Mouse (Mus musculus): ENCODE results near the gene Msrb3. TPM values are rescaled to one million over a fixed set of nuclear protein-coding genes. Genes with fewer than 3 reads are reported as not detected.

Msrb3 gene
- polyA plus RNA-seq (2015; fragmentation: Nextera tagmentation; extraction: Ambion mirVana): 22.6 and 29.6 TPM in 2 replicates

- Histone ChIP-seq H3K4me2 (ENCODE audit: low read depth, low read length) (peak within 1 kb of the TSS; percentile 87), H3K27ac (ENCODE audit: low read length) (peak within 1 kb of the TSS; percentile 91), H3K4me1 (ENCODE audit: control insufficient read depth, insufficient read depth, low read length) (peaks cover 12% of the 10 kb centered on the region), H3K4me3 (replicated peaks; ENCODE audit: low read length) (peak within 1 kb of the TSS; percentile 70), H3K27me3 (ENCODE audit: control insufficient read depth, insufficient read depth, low read length) (no peaks in the 10 kb centered on the region), H3K36me3 (ENCODE audit: control insufficient read depth, insufficient read depth, low read length) (no peaks in the 10 kb centered on the region), H3K9ac (ENCODE audit: low read length) (peak within 1 kb of the TSS; percentile 86), H3K9me3 (replicated peaks; ENCODE audit: control insufficient read depth, low read length) (no peaks in the 10 kb centered on the region)
- 2% methylated on average over 63 of the region's 64 CpGs for WGBS
- ATAC-seq (ENCODE audit: insufficient read depth, low FRiP score): peak; percentile 84
Observed at GRCm38 (mm10) chr10:120898785-120899762, at the start of gene Msrb3. Gene Msrb3 (minus strand): TSS chr10:120899101.

- Histone ChIP-seq H3K27me3 (ENCODE audit: control insufficient read depth, insufficient read depth, low read length) (no peaks in the 10 kb centered on the region), H3K4me1 (ENCODE audit: control insufficient read depth, insufficient read depth, low read length) (peaks cover 6% of the 10 kb centered on the region), H3K27ac (ENCODE audit: low read length) (no peak overlapping the region), H3K9ac (ENCODE audit: low read length) (no peak overlapping the region), H3K4me3 (replicated peaks; ENCODE audit: low read length) (no peak overlapping the region), H3K4me2 (ENCODE audit: low read depth, low read length) (no peak overlapping the region), H3K36me3 (ENCODE audit: control insufficient read depth, insufficient read depth, low read length) (no peaks in the 10 kb centered on the region), H3K9me3 (replicated peaks; ENCODE audit: control insufficient read depth, low read length) (no peaks in the 10 kb centered on the region)
- WGBS: 38% methylated on average over 2 of the region's 2 CpGs
- no peak for ATAC-seq (ENCODE audit: insufficient read depth, low FRiP score)
Observed at GRCm38 (mm10) chr10:120948461-120948860, 49.6 kb upstream of the Msrb3 start.

GRCm38 (mm10) chr10:120947842-120948241, 48.9 kb upstream of the Msrb3 start:
- H3K4me1 ChIP-seq (ENCODE audit: control insufficient read depth, insufficient read depth, low read length): peaks cover 4% of the 10 kb centered on the region; the same call in 1 of the 2 replicates
- H3K4me3 ChIP-seq (replicated peaks; ENCODE audit: low read length): no peak overlapping the region
- no peak for ATAC-seq (ENCODE audit: insufficient read depth, low FRiP score)
- H3K27me3 ChIP-seq (ENCODE audit: control insufficient read depth, insufficient read depth, low read length): no peaks in the 10 kb centered on the region
- H3K9ac ChIP-seq (ENCODE audit: low read length): no peak overlapping the region
- H3K36me3 ChIP-seq (ENCODE audit: control insufficient read depth, insufficient read depth, low read length): no peaks in the 10 kb centered on the region
- WGBS: 79% methylated on average over 2 of the region's 2 CpGs
- H3K4me2 ChIP-seq (ENCODE audit: low read depth, low read length): no peak overlapping the region
- no peak overlapping the region for H3K27ac ChIP-seq (ENCODE audit: low read length)
- no peaks in the 10 kb centered on the region for H3K9me3 ChIP-seq (replicated peaks; ENCODE audit: control insufficient read depth, low read length)

- WGBS: 81% methylated on average over 5 of the region's 5 CpGs
- Histone ChIP-seq H3K27me3 (ENCODE audit: control insufficient read depth, insufficient read depth, low read length) (no peaks in the 10 kb centered on the region), H3K27ac (ENCODE audit: low read length) (no peak overlapping the region), H3K9ac (ENCODE audit: low read length) (no peak overlapping the region), H3K4me3 (replicated peaks; ENCODE audit: low read length) (no peak overlapping the region), H3K36me3 (ENCODE audit: control insufficient read depth, insufficient read depth, low read length) (no peaks in the 10 kb centered on the region), H3K9me3 (replicated peaks; ENCODE audit: control insufficient read depth, low read length) (no peaks in the 10 kb centered on the region), H3K4me1 (ENCODE audit: control insufficient read depth, insufficient read depth, low read length) (no peaks in the 10 kb centered on the region), H3K4me2 (ENCODE audit: low read depth, low read length) (no peak overlapping the region)
- ATAC-seq (ENCODE audit: insufficient read depth, low FRiP score): no peak
Observed at GRCm38 (mm10) chr10:120946847-120947246, 47.9 kb upstream of the Msrb3 start.

GRCm38 (mm10) chr10:120938904-120939208, 40.0 kb upstream of the Msrb3 start:
- Histone ChIP-seq H3K36me3 (ENCODE audit: control insufficient read depth, insufficient read depth, low read length) (no peaks in the 10 kb centered on the region), H3K4me1 (ENCODE audit: control insufficient read depth, insufficient read depth, low read length) (no peaks in the 10 kb centered on the region), H3K9me3 (replicated peaks; ENCODE audit: control insufficient read depth, low read length) (no peaks in the 10 kb centered on the region), H3K27me3 (ENCODE audit: control insufficient read depth, insufficient read depth, low read length) (no peaks in the 10 kb centered on the region), H3K27ac (ENCODE audit: low read length) (no peak overlapping the region), H3K4me3 (replicated peaks; ENCODE audit: low read length) (no peak overlapping the region), H3K4me2 (ENCODE audit: low read depth, low read length) (no peak overlapping the region), H3K9ac (ENCODE audit: low read length) (no peak overlapping the region)
- 80% methylated on average over 2 of the region's 2 CpGs for WGBS
- no peak for ATAC-seq (ENCODE audit: insufficient read depth, low FRiP score)

GRCm38 (mm10) chr10:120938077-120938903, 39.4 kb upstream of the Msrb3 start:
- Histone ChIP-seq H3K27me3 (ENCODE audit: control insufficient read depth, insufficient read depth, low read length) (no peaks in the 10 kb centered on the region), H3K4me3 (replicated peaks; ENCODE audit: low read length) (no peak overlapping the region), H3K4me1 (ENCODE audit: control insufficient read depth, insufficient read depth, low read length) (no peaks in the 10 kb centered on the region), H3K9me3 (replicated peaks; ENCODE audit: control insufficient read depth, low read length) (no peaks in the 10 kb centered on the region), H3K27ac (ENCODE audit: low read length) (no peak overlapping the region), H3K4me2 (ENCODE audit: low read depth, low read length) (no peak overlapping the region), H3K36me3 (ENCODE audit: control insufficient read depth, insufficient read depth, low read length) (no peaks in the 10 kb centered on the region), H3K9ac (ENCODE audit: low read length) (no peak overlapping the region)
- ATAC-seq (ENCODE audit: insufficient read depth, low FRiP score): no peak
- 56% methylated on average over 19 of the region's 19 CpGs for WGBS

- no peak overlapping the region for H3K4me3 ChIP-seq (replicated peaks; ENCODE audit: low read length)
- WGBS: 78% methylated on average over 7 of the region's 7 CpGs
- H3K4me1 ChIP-seq (ENCODE audit: control insufficient read depth, insufficient read depth, low read length): no peaks in the 10 kb centered on the region
- no peak overlapping the region for H3K27ac ChIP-seq (ENCODE audit: low read length)
- no peak overlapping the region for H3K4me2 ChIP-seq (ENCODE audit: low read depth, low read length)
- no peaks in the 10 kb centered on the region for H3K9me3 ChIP-seq (replicated peaks; ENCODE audit: control insufficient read depth, low read length)
- H3K9ac ChIP-seq (ENCODE audit: low read length): no peak overlapping the region
- ATAC-seq (ENCODE audit: insufficient read depth, low FRiP score): no peak
- peaks cover 5% of the 10 kb centered on the region; the same call in 1 of the 2 replicates for H3K36me3 ChIP-seq (ENCODE audit: control insufficient read depth, insufficient read depth, low read length)
- no peaks in the 10 kb centered on the region for H3K27me3 ChIP-seq (ENCODE audit: control insufficient read depth, insufficient read depth, low read length)
Observed at GRCm38 (mm10) chr10:120929536-120929935, 30.6 kb upstream of the Msrb3 start.

GRCm38 (mm10) chr10:120928183-120928582, 29.3 kb upstream of the Msrb3 start:
- Histone ChIP-seq H3K27ac (ENCODE audit: low read length) (no peak overlapping the region), H3K27me3 (ENCODE audit: control insufficient read depth, insufficient read depth, low read length) (no peaks in the 10 kb centered on the region), H3K4me1 (ENCODE audit: control insufficient read depth, insufficient read depth, low read length) (no peaks in the 10 kb centered on the region), H3K36me3 (ENCODE audit: control insufficient read depth, insufficient read depth, low read length) (peaks cover 5% of the 10 kb centered on the region; the same call in 1 of the 2 replicates), H3K4me2 (ENCODE audit: low read depth, low read length) (no peak overlapping the region), H3K9me3 (replicated peaks; ENCODE audit: control insufficient read depth, low read length) (no peaks in the 10 kb centered on the region), H3K4me3 (replicated peaks; ENCODE audit: low read length) (no peak overlapping the region), H3K9ac (ENCODE audit: low read length) (no peak overlapping the region)
- 70% methylated on average over 5 of the region's 5 CpGs for WGBS
- no peak for ATAC-seq (ENCODE audit: insufficient read depth, low FRiP score)

- 89% methylated on average over 8 of the region's 8 CpGs for WGBS
- no peak for ATAC-seq (ENCODE audit: insufficient read depth, low FRiP score)
Observed at GRCm38 (mm10) chr10:120926156-120926555, 27.3 kb upstream of the Msrb3 start.

More at GRCm38 (mm10) chr10:120926156-120926555, 27.3 kb upstream of the Msrb3 start:
- no peaks in the 10 kb centered on the region for H3K9me3 ChIP-seq (replicated peaks; ENCODE audit: control insufficient read depth, low read length)
- H3K4me1 ChIP-seq (ENCODE audit: control insufficient read depth, insufficient read depth, low read length): no peaks in the 10 kb centered on the region
- H3K4me3 ChIP-seq (replicated peaks; ENCODE audit: low read length): no peak overlapping the region
- peaks cover 5% of the 10 kb centered on the region; the same call in 1 of the 2 replicates for H3K36me3 ChIP-seq (ENCODE audit: control insufficient read depth, insufficient read depth, low read length)
- H3K9ac ChIP-seq (ENCODE audit: low read length): no peak overlapping the region
- H3K4me2 ChIP-seq (ENCODE audit: low read depth, low read length): no peak overlapping the region
- H3K27me3 ChIP-seq (ENCODE audit: control insufficient read depth, insufficient read depth, low read length): no peaks in the 10 kb centered on the region
- H3K27ac ChIP-seq (ENCODE audit: low read length): no peak overlapping the region

Data from stomach, embryonic 16.5 days (tissue).